Mouse (Mus musculus): Measurements from ENCODE around the gene Gclc.

Gene Gclc

GRCm38 (mm10) chr9:77781453-77782163 is 27.3 kb downstream of the Gclc start:
- intact Hi-C loops (cut with DNase I), result loop anchor here (5.0 kb wide), 1 partner anchor 124 kb away; no protein-coding TSS in a partner anchor

GRCm38 (mm10) chr9:77782201-77782600 is 27.9 kb downstream of the Gclc start:
- intact Hi-C loops (cut with DNase I), result loop anchor here (5.0 kb wide), 1 partner anchor 125 kb away; no protein-coding TSS in a partner anchor

- intact Hi-C loops (cut with DNase I), result loop anchor here (5.0 kb wide), 1 partner anchor 126 kb away; no protein-coding TSS in a partner anchor
Measured at GRCm38 (mm10) chr9:77783006-77783405, 28.7 kb downstream of the Gclc start.

GRCm38 (mm10) chr9:77785466-77785865 is 31.1 kb downstream of the Gclc start:
- intact Hi-C loops (cut with DNase I), result no loop called here

GRCm38 (mm10) chr9:77787936-77788335 is 33.6 kb downstream of the Gclc start:
- intact Hi-C loops (cut with DNase I), result no loop called here

- intact Hi-C loops (cut with DNase I), result no loop called here
Measured at GRCm38 (mm10) chr9:77789615-77790348, 35.4 kb downstream of the Gclc start.

- intact Hi-C loops (cut with DNase I), result no loop called here
Measured at GRCm38 (mm10) chr9:77793838-77794237, 39.5 kb downstream of the Gclc start.

GRCm38 (mm10) chr9:77802461-77802860 is 48.1 kb downstream of the Gclc start:
- intact Hi-C loops (cut with DNase I), result no loop called here

- intact Hi-C loops (cut with DNase I), result loop anchor here (2.0 to 5.0 kb wide), 2 partner anchors 201 to 218 kb away; no protein-coding TSS in a partner anchor
Measured at GRCm38 (mm10) chr9:77806426-77806825, 52.1 kb downstream of the Gclc start.

GRCm38 (mm10) chr9:77806842-77807668 is 52.7 kb downstream of the Gclc start:
- intact Hi-C loops (cut with DNase I), result loop anchor here (2.0 to 5.0 kb wide), 2 partner anchors 200 to 218 kb away; no protein-coding TSS in a partner anchor

GRCm38 (mm10) chr9:77808481-77808880 is 54.1 kb downstream of the Gclc start:
- intact Hi-C loops (cut with DNase I), result loop anchor here (5.0 kb wide), 1 partner anchor 199 kb away; no protein-coding TSS in a partner anchor

GRCm38 (mm10) chr9:77818858-77819257 is 64.5 kb downstream of the Gclc start:
- intact Hi-C loops (cut with DNase I), result no loop called here

GRCm38 (mm10) chr9:77819318-77819717 is 65.0 kb downstream of the Gclc start:
- intact Hi-C loops (cut with DNase I), result no loop called here

- intact Hi-C loops (cut with DNase I), result no loop called here
Measured at GRCm38 (mm10) chr9:77820836-77821235, 66.5 kb downstream of the Gclc start.

GRCm38 (mm10) chr9:77825380-77825961 is 71.1 kb downstream of the Gclc start:
- intact Hi-C loops (cut with DNase I), result no loop called here

- intact Hi-C loops (cut with DNase I), result no loop called here
Measured at GRCm38 (mm10) chr9:77826237-77826636, 71.9 kb downstream of the Gclc start.

GRCm38 (mm10) chr9:77828531-77828965 is 74.2 kb downstream of the Gclc start:
- intact Hi-C loops (cut with DNase I), result no loop called here

- intact Hi-C loops (cut with DNase I), result no loop called here
Measured at GRCm38 (mm10) chr9:77834259-77834993, 80.1 kb downstream of the Gclc start.

- intact Hi-C loops (cut with DNase I), result loop anchor here (5.0 kb wide), 1 partner anchor 72 kb away; no protein-coding TSS in a partner anchor
Measured at GRCm38 (mm10) chr9:77835122-77835521, 80.8 kb downstream of the Gclc start.

GRCm38 (mm10) chr9:77835756-77836155 is 81.4 kb downstream of the Gclc start:
- intact Hi-C loops (cut with DNase I), result loop anchor here (5.0 kb wide), 1 partner anchor 72 kb away; no protein-coding TSS in a partner anchor

All from adrenal gland (tissue).